Mouse (Mus musculus) left cerebral cortex, adult 2 months (tissue): ENCODE measurements around the gene Wdr6. TPM values are rescaled to one million over a fixed set of nuclear protein-coding genes. Genes with fewer than 3 reads are reported as not detected.
"Not testable (repeated sequence)": the region's sequence is repeated elsewhere in the genome, so short reads cannot be mapped to it uniquely, and the experiment has no call there.

Source experiments
- DNase-seq, 2 experiments: peaks; one replicate each; pipeline ENCODE4 v3.0.0; 2021 to 2022; ENCODE audit warnings: low spot score in 2 of 2, mixed read lengths in 1 of 2; ENCODE audit errors: extremely low spot score in 1 of 2
- H3K27ac ChIP-seq: fragments of 200-600 bp; 2 replicates; pipeline ENCODE4 v1.8.1; 2022
- H3K4me3 ChIP-seq: fragments of 200-600 bp; 2 replicates; pipeline ENCODE4 v1.8.1; 2022
- CTCF ChIP-seq: fragments of 200-600 bp; IDR thresholded peaks from 2 replicates; pipeline ENCODE4 v1.8.1; 2022; ENCODE audit warnings: antibody characterized with exemption, mild to moderate bottlenecking, moderate library complexity
- intact Hi-C: fragments of 180-260 bp; cut with DNase I; formaldehyde crosslinking; loops from one replicate; pipeline ENCODE4 v1.15.1; 2025
- long read RNA-seq, 2 experiments: library from polyadenylated mRNA; stranded (forward); transcript quantifications; one replicate each; pipeline ENCODE4 v2.0.0; 2021; ENCODE audit warnings: borderline mapping rate in 2 of 2
- total RNA-seq, 2 experiments: library from RNA; stranded (reverse); gene quantifications; 2 replicates each; pipeline ENCODE4 v1.2.3; 2021

Wdr6 gene
- 100 to 1,000 TPM; 107 to 109 TPM for total RNA-seq
- long read RNA-seq, experiment 1, full-length matches to known transcripts, result 178 of 217 reads
- long read RNA-seq, experiment 1, partial matches to known transcripts, result 37 of 217 reads
- long read RNA-seq, experiment 1, other reads (novel, unspliced or antisense), result 2 of 217 reads
- long read RNA-seq, experiment 2, full-length matches to known transcripts, result 173 of 209 reads
- long read RNA-seq, experiment 2, partial matches to known transcripts, result 34 of 209 reads
- long read RNA-seq, experiment 2, other reads (novel, unspliced or antisense), result 2 of 209 reads

GRCm38 (mm10) chr9:108578545-108579343 is at the start of gene Wdr6:
Gene Wdr6 (minus strand): TSS chr9:108578739.
- DNase-seq, result peak; percentile 82 to 89
- peak within 1 kb of the TSS; percentile 63 for H3K4me3 ChIP-seq
- TF ChIP-seq CTCF, result no peak; the same call in 1 of the 2 replicates
- intact Hi-C loops, result loop anchor here (1.0 kb wide), 1 partner anchor 19 kb away; the partner anchor contains the start of gene P4htm
- peak within 1 kb of the TSS; percentile 92 for H3K27ac ChIP-seq

- Histone ChIP-seq H3K27ac (no peak overlapping the region), H3K4me3 (no peak overlapping the region)
- DNase-seq, result no peak
- intact Hi-C loops, result no loop called here
- TF ChIP-seq CTCF, result no peak
Observed at GRCm38 (mm10) chr9:108628141-108628540, 49.6 kb upstream of the Wdr6 start.

GRCm38 (mm10) chr9:108626498-108626897 is 48.0 kb upstream of the Wdr6 start:
- TF ChIP-seq CTCF, result no peak
- no peak for DNase-seq
- intact Hi-C loops, result no loop called here
- H3K27ac ChIP-seq, result no peak overlapping the region
- no peak overlapping the region for H3K4me3 ChIP-seq

GRCm38 (mm10) chr9:108617301-108617700 is 38.8 kb upstream of the Wdr6 start:
- DNase-seq, result no peak
- TF ChIP-seq CTCF, result no peak
- H3K27ac ChIP-seq, result no peak overlapping the region
- intact Hi-C loops, result no loop called here
- H3K4me3 ChIP-seq, result no peak overlapping the region

- peak in 1 of 2 experiments; percentile 38 for DNase-seq
- TF ChIP-seq CTCF, result no peak
- Histone ChIP-seq H3K27ac (no peak overlapping the region), H3K4me3 (no peak overlapping the region)
- intact Hi-C loops, result no loop called here
Observed at GRCm38 (mm10) chr9:108611488-108611887, 32.9 kb upstream of the Wdr6 start.

- intact Hi-C loops, result no loop called here
- H3K27ac ChIP-seq, result no peak overlapping the region
- H3K4me3 ChIP-seq, result no peak overlapping the region
- no peak for DNase-seq
- no peak for TF ChIP-seq CTCF
Observed at GRCm38 (mm10) chr9:108608889-108609288, 30.4 kb upstream of the Wdr6 start.

- intact Hi-C loops, H3K27ac ChIP-seq, H3K4me3 ChIP-seq, DNase-seq: not testable (repeated sequence)
Observed at GRCm38 (mm10) chr9:108607929-108608328, 29.4 kb upstream of the Wdr6 start.

- H3K4me3 ChIP-seq, result no peak overlapping the region
- no peak for DNase-seq
- intact Hi-C loops, result no loop called here
- H3K27ac ChIP-seq, result no peak overlapping the region
- no peak for TF ChIP-seq CTCF
Observed at GRCm38 (mm10) chr9:108601986-108602385, 23.4 kb upstream of the Wdr6 start.

GRCm38 (mm10) chr9:108600011-108600410 is 21.5 kb upstream of the Wdr6 start:
- no peak overlapping the region for H3K4me3 ChIP-seq
- no peak for TF ChIP-seq CTCF
- no peak overlapping the region for H3K27ac ChIP-seq
- intact Hi-C loops, result no loop called here
- no peak for DNase-seq

- Histone ChIP-seq H3K27ac (no peak overlapping the region), H3K4me3 (no peak overlapping the region)
- DNase-seq, result no peak
- intact Hi-C loops, result no loop called here
- TF ChIP-seq CTCF, result no peak; the same call in 1 of the 2 replicates
Observed at GRCm38 (mm10) chr9:108599021-108599566, 20.6 kb upstream of the Wdr6 start.

- Histone ChIP-seq H3K27ac (peak within 1 kb of the TSS; percentile 95), H3K4me3 (peak within 1 kb of the TSS; percentile 87)
- peak; percentile 33 for TF ChIP-seq CTCF
- intact Hi-C loops, result loop anchor here (1.0 kb wide), 1 partner anchor 19 kb away; the partner anchor contains the start of gene Wdr6
- peak; percentile 81 to 82 for DNase-seq
Observed at GRCm38 (mm10) chr9:108596998-108597764, 18.6 kb upstream of the Wdr6 start, which contains the start of gene P4htm. Gene P4htm (minus strand): TSS chr9:108597667.
